Mouse (Mus musculus) CD4-positive, CD25-positive, alpha-beta regulatory T cell, adult 9 weeks (primary cell): ENCODE results near the gene Ccr9. TPM values are rescaled to one million over a fixed set of nuclear protein-coding genes. Genes with fewer than 3 reads are reported as not detected.

ENCODE experiments used
- polyA plus RNA-seq: library from polyadenylated mRNA; unstranded; fragments of 100-300 nt; shearing (Covaris generic); gene quantifications from one replicate; pipeline ENCODE4 v1.2.1, GENCODE M21; 2017

Gene Ccr9
- polyA plus RNA-seq = 8.3 TPM

GRCm38 (mm10) chr9:123678327-123679105 lies at the start of gene Ccr9, which contains the start of gene Slc6a20a:
Ccr9 (plus strand) TSS chr9:123678439.
Slc6a20a (minus strand) TSS chr9:123678885.

GRCm38 (mm10) chr9:123632281-123632680 lies 46.0 kb upstream of the Ccr9 start, which contains the start of gene Slc6a20b:
Slc6a20b (minus strand) TSS chr9:123632565.

GRCm38 (mm10) chr9:123717186-123718008 lies 39.2 kb downstream of the Ccr9 start, which contains the start of gene Lztfl1:
Lztfl1 (minus strand) TSS chr9:123717697.

GRCm38 (mm10) chr9:123806267-123806666 lies 128.0 kb downstream of the Ccr9 start, which contains the start of gene Cxcr6:
Cxcr6 (plus strand) TSS chr9:123806475.

Other genes starting within 250 kb of the Ccr9 start
- 29.5 TPM for gene Limd1, start 199.7 kb upstream of the Ccr9 start, polyA plus RNA-seq
- 98.4 TPM for gene Sacm1l, start 148.7 kb upstream of the Ccr9 start, polyA plus RNA-seq
- gene Slc6a20b, start 45.9 kb upstream of the Ccr9 start, polyA plus RNA-seq = 0.26 TPM
- gene Slc6a20a, start 446 bp downstream of the Ccr9 start, polyA plus RNA-seq = not detected
- gene Lztfl1, start 39.3 kb downstream of the Ccr9 start, polyA plus RNA-seq = 37.7 TPM
- gene Cxcr6, start 128.0 kb downstream of the Ccr9 start, polyA plus RNA-seq = 22.9 TPM
- gene Fyco1, start 173.5 kb downstream of the Ccr9 start, polyA plus RNA-seq = 59.4 TPM
- 0.46 TPM for gene Xcr1, start 183.6 kb downstream of the Ccr9 start, polyA plus RNA-seq